Mouse (Mus musculus): Measurements from ENCODE around the gene Ephb4. TPM values are rescaled to one million over a fixed set of nuclear protein-coding genes. Genes with fewer than 3 reads are reported as not detected.

The Ephb4 gene
- polyA plus RNA-seq, 1 experiment from 2014 or later, result 8.6 TPM

- Histone ChIP-seq H3K9me3 (replicated peaks) (no peaks in the 10 kb centered on the region), H3K4me2 (no peak overlapping the region), H3K4me3 (no peak overlapping the region), H3K9ac (no peak overlapping the region), H3K4me1 (peaks cover 11% of the 10 kb centered on the region), H3K27ac (no peak overlapping the region), H3K36me3 (ENCODE audit: poor library complexity, severe bottlenecking) (no peaks in the 10 kb centered on the region), H3K27me3 (no peaks in the 10 kb centered on the region)
- ATAC-seq, result no peak
- WGBS, result 80% methylated on average over 8 of the region's 8 CpGs
Measured at GRCm38 (mm10) chr5:137411235-137411634, 61.3 kb downstream of the Ephb4 start.

- H3K36me3 ChIP-seq (ENCODE audit: poor library complexity, severe bottlenecking), result no peaks in the 10 kb centered on the region
- H3K27ac ChIP-seq, result no peak overlapping the region
- 64% methylated on average over 5 of the region's 5 CpGs for WGBS
- H3K9ac ChIP-seq, result no peak overlapping the region
- no peak overlapping the region for H3K4me2 ChIP-seq
- no peaks in the 10 kb centered on the region for H3K4me1 ChIP-seq
- no peak for ATAC-seq
- H3K4me3 ChIP-seq, result no peak overlapping the region
- H3K9me3 ChIP-seq (replicated peaks), result no peaks in the 10 kb centered on the region
- no peaks in the 10 kb centered on the region for H3K27me3 ChIP-seq
Measured at GRCm38 (mm10) chr5:137414253-137414652, 64.3 kb downstream of the Ephb4 start.

- H3K27me3 ChIP-seq, result no peaks in the 10 kb centered on the region
- no peak for ATAC-seq
- no peak overlapping the region for H3K27ac ChIP-seq
- no peaks in the 10 kb centered on the region for H3K4me1 ChIP-seq
- H3K36me3 ChIP-seq (ENCODE audit: poor library complexity, severe bottlenecking), result no peaks in the 10 kb centered on the region
- WGBS, result 81% methylated on average over 9 of the region's 9 CpGs
- H3K9ac ChIP-seq, result no peak overlapping the region
- no peak overlapping the region for H3K4me3 ChIP-seq
- no peak overlapping the region for H3K4me2 ChIP-seq
- no peaks in the 10 kb centered on the region for H3K9me3 ChIP-seq (replicated peaks)
Measured at GRCm38 (mm10) chr5:137419105-137419504, 69.2 kb downstream of the Ephb4 start.

GRCm38 (mm10) chr5:137419841-137420240 lies 69.9 kb downstream of the Ephb4 start:
- H3K4me2 ChIP-seq, result no peak overlapping the region
- no peak overlapping the region for H3K4me3 ChIP-seq
- H3K9me3 ChIP-seq (replicated peaks), result no peaks in the 10 kb centered on the region
- 82% methylated on average over 4 of the region's 4 CpGs for WGBS
- no peaks in the 10 kb centered on the region for H3K27me3 ChIP-seq
- H3K27ac ChIP-seq, result no peak overlapping the region
- ATAC-seq, result no peak
- H3K9ac ChIP-seq, result no peak overlapping the region
- H3K36me3 ChIP-seq (ENCODE audit: poor library complexity, severe bottlenecking), result no peaks in the 10 kb centered on the region
- no peaks in the 10 kb centered on the region for H3K4me1 ChIP-seq

GRCm38 (mm10) chr5:137425648-137426047 lies 75.7 kb downstream of the Ephb4 start:
- 0 out of 2 replicates have a peak, but pooled peaks cover 2% of the 10 kb centered on the region for H3K27me3 ChIP-seq
- H3K9me3 ChIP-seq (replicated peaks), result no peaks in the 10 kb centered on the region
- H3K4me3 ChIP-seq, result no peak overlapping the region
- no peak overlapping the region for H3K27ac ChIP-seq
- H3K36me3 ChIP-seq (ENCODE audit: poor library complexity, severe bottlenecking), result no peaks in the 10 kb centered on the region
- no peak overlapping the region for H3K4me2 ChIP-seq
- ATAC-seq, result no peak
- no peak overlapping the region for H3K9ac ChIP-seq
- WGBS, result 55% methylated on average over 6 of the region's 6 CpGs
- H3K4me1 ChIP-seq, result 0 out of 2 replicates have a peak, but pooled peaks cover 7% of the 10 kb centered on the region

Other genes starting within 250 kb of the Ephb4 start
- gene Trim56, start 233.9 kb upstream of the Ephb4 start, polyA plus RNA-seq (2015; fragmentation: Nextera tagmentation; extraction: Ambion mirVana), result 3.6 and 4.4 TPM in 2 replicates
- gene Muc3, start 200.8 kb upstream of the Ephb4 start, polyA plus RNA-seq (2015; fragmentation: Nextera tagmentation; extraction: Ambion mirVana), result not detected in 2 replicates
- gene Muc3a, start 137.7 kb upstream of the Ephb4 start, polyA plus RNA-seq (2015; fragmentation: Nextera tagmentation; extraction: Ambion mirVana), result not detected in 2 replicates
- gene Ache, start 62.6 kb upstream of the Ephb4 start, polyA plus RNA-seq (2015; fragmentation: Nextera tagmentation; extraction: Ambion mirVana), result 2.7 and 4.1 TPM in 2 replicates
- gene Ufsp1, start 55.5 kb upstream of the Ephb4 start, polyA plus RNA-seq (2015; fragmentation: Nextera tagmentation; extraction: Ambion mirVana), result 7.1 and 7.2 TPM in 2 replicates
- gene Srrt, start 42.4 kb upstream of the Ephb4 start, polyA plus RNA-seq (2015; fragmentation: Nextera tagmentation; extraction: Ambion mirVana), result 145 and 150 TPM in 2 replicates
- 30.8 and 35.3 TPM in 2 replicates for gene Trip6, start 35.7 kb upstream of the Ephb4 start, polyA plus RNA-seq (2015; fragmentation: Nextera tagmentation; extraction: Ambion mirVana)
- 14.4 and 16.9 TPM in 2 replicates for gene Slc12a9, start 16.5 kb upstream of the Ephb4 start, polyA plus RNA-seq (2015; fragmentation: Nextera tagmentation; extraction: Ambion mirVana)
- 0.08 and 0.12 TPM in 2 replicates for gene Zan, start 127.0 kb downstream of the Ephb4 start, polyA plus RNA-seq (2015; fragmentation: Nextera tagmentation; extraction: Ambion mirVana)
- gene Pop7, start 152.4 kb downstream of the Ephb4 start, polyA plus RNA-seq (2015; fragmentation: Nextera tagmentation; extraction: Ambion mirVana), result 75.6 and 82.9 TPM in 2 replicates
- 16.1 and 17.5 TPM in 2 replicates for gene Gigyf1, start 168.4 kb downstream of the Ephb4 start, polyA plus RNA-seq (2015; fragmentation: Nextera tagmentation; extraction: Ambion mirVana)
- 0.35 TPM in 1 of 2 replicates, not detected in the other for gene Epo, start 183.1 kb downstream of the Ephb4 start, polyA plus RNA-seq (2015; fragmentation: Nextera tagmentation; extraction: Ambion mirVana)
- gene Gnb2, start 183.4 kb downstream of the Ephb4 start, polyA plus RNA-seq (2015; fragmentation: Nextera tagmentation; extraction: Ambion mirVana), result 483 and 508 TPM in 2 replicates
- gene Actl6b, start 203.4 kb downstream of the Ephb4 start, polyA plus RNA-seq (2015; fragmentation: Nextera tagmentation; extraction: Ambion mirVana), result 144 and 174 TPM in 2 replicates
- 1.2 and 1.5 TPM in 2 replicates for gene Tfr2, start 219.7 kb downstream of the Ephb4 start, polyA plus RNA-seq (2015; fragmentation: Nextera tagmentation; extraction: Ambion mirVana)

All from forebrain, embryonic 13.5 days (tissue).